Mouse (Mus musculus) liver, embryonic 13.5 days (tissue): ENCODE measurements around the gene Grik3. TPM values are rescaled to one million over a fixed set of nuclear protein-coding genes. Genes with fewer than 3 reads are reported as not detected.

Experiments
- ATAC-seq: fragments of 200-750 bp; cut with Nextera tagmentation; 2 replicates; pipeline ENCODE4 v1.8.0; 2017; ENCODE audit warnings: low read depth, mild to moderate bottlenecking, moderate number of reproducible peaks, moderate library complexity
- DNase-seq: peaks from one replicate; pipeline ENCODE4 v3.0.0; 2022
- H3K27ac ChIP-seq: fragments of 300-500 bp; sonication (generic); 2 replicates; pipeline ENCODE4 v1.5.1; 2015; ENCODE audit warnings: moderate library complexity, mild to moderate bottlenecking, inconsistent platforms
- H3K27me3 ChIP-seq: fragments of 300-500 bp; sonication (generic); 2 replicates; pipeline ENCODE4 v1.6.1; 2015; ENCODE audit warnings: mild to moderate bottlenecking, inconsistent platforms
- H3K36me3 ChIP-seq: fragments of 300-500 bp; sonication (generic); 2 replicates; pipeline ENCODE4 v1.6.1; 2015; ENCODE audit warnings: mild to moderate bottlenecking, inconsistent platforms
- H3K4me1 ChIP-seq: fragments of 300-500 bp; sonication (generic); replicated peaks from 2 replicates; pipeline ENCODE4 v1.6.1; 2015; ENCODE audit warnings: inconsistent platforms
- H3K4me2 ChIP-seq: fragments of 300-500 bp; sonication (generic); 2 replicates; pipeline ENCODE4 v1.6.1; 2015; ENCODE audit warnings: inconsistent platforms, mild to moderate bottlenecking, moderate library complexity
- H3K4me3 ChIP-seq: fragments of 300-500 bp; sonication (generic); replicated peaks from 2 replicates; pipeline ENCODE4 v1.5.1; 2015; ENCODE audit warnings: mild to moderate bottlenecking, inconsistent platforms
- H3K9ac ChIP-seq: fragments of 300-500 bp; sonication (generic); 2 replicates; pipeline ENCODE4 v1.6.1; 2015; ENCODE audit warnings: mild to moderate bottlenecking, inconsistent platforms
- H3K9me3 ChIP-seq: fragments of 300-500 bp; sonication (generic); replicated peaks from 2 replicates; pipeline ENCODE4 v1.6.1; 2016; ENCODE audit warnings: inconsistent platforms
- WGBS: fragments of 180-500 bp; shearing (Covaris S2); methylation state at CpG from one replicate; pipeline ENCODE4 v1.1.7; 2015; ENCODE audit not compliant: insufficient replicate concordance; 5-methylcytosine and 5-hydroxymethylcytosine counted together
- polyA plus RNA-seq: library from polyadenylated mRNA; unstranded; fragments of >200 nt; fragmentation: Nextera tagmentation; extraction: Ambion mirVana; gene quantifications from 2 replicates; pipeline ENCODE4 v1.2.1, GENCODE M21; 2015

Grik3 gene
- 0.01 TPM in 1 of 2 replicates, not detected in the other for polyA plus RNA-seq

DNA sequence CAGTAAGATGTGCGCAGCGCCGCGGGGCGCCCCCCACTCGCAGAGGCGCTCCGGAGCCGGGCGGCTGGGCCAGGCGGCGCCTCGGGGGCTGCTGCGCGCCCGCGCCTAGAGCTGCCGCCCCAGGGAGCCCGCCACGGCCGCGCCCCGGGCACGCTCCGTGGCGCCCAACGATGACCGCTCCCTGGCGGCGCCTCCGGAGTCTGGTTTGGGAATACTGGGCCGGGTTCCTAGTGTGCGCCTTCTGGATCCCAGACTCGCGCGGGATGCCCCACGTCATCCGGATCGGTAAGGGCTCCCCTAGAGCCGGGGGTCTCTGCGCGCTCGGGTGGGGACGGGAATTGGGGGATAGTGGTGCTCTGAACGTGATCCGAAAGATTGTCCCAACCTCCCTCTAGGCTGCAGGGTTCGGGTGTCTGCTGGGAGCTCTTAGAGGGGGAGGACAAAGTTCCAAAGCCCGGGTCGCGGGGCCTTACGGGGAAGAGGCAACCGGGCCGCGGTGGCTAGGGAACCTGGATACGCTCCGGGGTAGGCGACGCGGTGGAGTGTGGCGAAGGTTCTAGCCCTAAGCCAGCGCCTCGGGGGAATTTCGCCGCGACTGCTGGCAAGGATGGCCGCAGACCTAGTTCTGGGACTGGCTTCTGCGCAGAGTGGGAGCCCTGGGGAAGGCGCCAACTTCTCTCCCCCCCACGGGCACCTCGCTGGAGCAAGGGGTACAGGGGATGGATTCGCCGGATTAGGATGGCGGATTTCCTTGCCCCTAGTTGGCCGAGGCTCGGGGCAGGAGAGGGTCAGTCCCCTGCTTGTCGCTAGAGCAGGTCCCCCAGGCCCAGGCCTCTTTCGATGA, at the start of gene Grik3:
Grik3 (plus strand) TSS at position 40 of the 844 bp plus-strand sequence.
- H3K4me2 ChIP-seq, result 0 out of 2 replicates have a peak within 1 kb of the TSS, but pooled peaks have one; percentile 8
- no peak within 1 kb of the TSS for H3K27ac ChIP-seq
- H3K36me3 ChIP-seq, result no peaks in the 10 kb centered on the region
- DNase-seq (no peak), ATAC-seq (no peak)
- 3% methylated on average over 77 of the region's 77 CpGs for WGBS
- H3K4me1 ChIP-seq, result no peaks in the 10 kb centered on the region
- no peak within 1 kb of the TSS for H3K9ac ChIP-seq
- H3K4me3 ChIP-seq, result 0 out of 2 replicates have a peak within 1 kb of the TSS, but pooled peaks have one; percentile 6
- no peaks in the 10 kb centered on the region for H3K9me3 ChIP-seq
- H3K27me3 ChIP-seq, result peaks cover 99% of the 10 kb centered on the region

DNA sequence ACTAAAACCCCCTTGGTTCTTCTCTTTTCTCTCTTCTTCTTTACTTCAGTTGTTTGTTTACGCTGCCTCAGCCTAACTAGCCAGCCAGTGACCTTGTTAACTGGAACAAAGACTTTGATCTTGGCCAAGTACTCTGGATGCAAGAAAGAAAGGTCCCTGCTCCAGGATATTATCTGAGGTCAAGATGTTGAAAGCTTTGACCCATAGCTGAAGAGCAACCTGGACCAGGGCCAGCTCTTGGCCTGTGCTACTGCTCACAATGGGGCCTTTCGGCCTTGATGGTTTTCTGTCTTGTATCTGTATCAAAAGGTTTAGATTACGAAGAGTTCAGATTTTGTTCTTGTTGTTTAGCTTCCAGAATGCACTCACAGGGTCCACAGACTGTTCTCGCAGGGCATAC, 48.7 kb upstream of the Grik3 start:
- H3K36me3 ChIP-seq, result no peaks in the 10 kb centered on the region
- WGBS, result 67% methylated on average over 4 of the region's 4 CpGs

DNA sequence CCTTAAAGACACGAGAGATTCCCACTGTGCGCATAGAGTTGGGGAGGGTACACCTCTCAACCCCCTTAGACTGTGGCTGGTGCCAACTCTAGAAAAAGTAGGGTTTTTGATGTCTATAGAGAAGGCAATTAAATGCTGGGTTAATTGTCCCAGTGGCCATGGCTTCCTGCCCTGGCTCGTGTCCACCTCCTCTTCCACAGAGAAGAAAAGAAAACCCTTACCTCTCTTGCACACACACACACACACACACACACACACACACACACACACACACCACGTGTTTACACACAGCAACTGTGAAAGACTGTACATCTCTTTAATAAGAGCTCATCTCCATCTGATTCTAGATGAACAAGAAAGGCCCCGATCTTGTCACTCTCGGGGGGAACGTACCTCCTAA, 46.1 kb upstream of the Grik3 start:
- 66% methylated on average over 7 of the region's 7 CpGs for WGBS
- no peak overlapping the region for H3K9ac ChIP-seq
- H3K9me3 ChIP-seq, result no peaks in the 10 kb centered on the region
- DNase-seq, result no peak
- no peaks in the 10 kb centered on the region for H3K4me1 ChIP-seq
- no peak overlapping the region for H3K4me2 ChIP-seq
- no peak overlapping the region for H3K4me3 ChIP-seq
- no peak overlapping the region for H3K27ac ChIP-seq
- H3K36me3 ChIP-seq, result no peaks in the 10 kb centered on the region
- H3K27me3 ChIP-seq, result no peaks in the 10 kb centered on the region; the same call in 1 of the 2 replicates
- no peak for ATAC-seq

More for the DNA sequence above, 48.7 kb upstream of the Grik3 start:
- H3K27ac ChIP-seq, result no peak overlapping the region
- H3K9ac ChIP-seq, result no peak overlapping the region
- H3K27me3 ChIP-seq, result no peaks in the 10 kb centered on the region; the same call in 1 of the 2 replicates
- no peaks in the 10 kb centered on the region for H3K4me1 ChIP-seq
- H3K4me3 ChIP-seq, result no peak overlapping the region
- DNase-seq (no peak), ATAC-seq (no peak)
- H3K9me3 ChIP-seq, result no peaks in the 10 kb centered on the region
- no peak overlapping the region for H3K4me2 ChIP-seq

DNA sequence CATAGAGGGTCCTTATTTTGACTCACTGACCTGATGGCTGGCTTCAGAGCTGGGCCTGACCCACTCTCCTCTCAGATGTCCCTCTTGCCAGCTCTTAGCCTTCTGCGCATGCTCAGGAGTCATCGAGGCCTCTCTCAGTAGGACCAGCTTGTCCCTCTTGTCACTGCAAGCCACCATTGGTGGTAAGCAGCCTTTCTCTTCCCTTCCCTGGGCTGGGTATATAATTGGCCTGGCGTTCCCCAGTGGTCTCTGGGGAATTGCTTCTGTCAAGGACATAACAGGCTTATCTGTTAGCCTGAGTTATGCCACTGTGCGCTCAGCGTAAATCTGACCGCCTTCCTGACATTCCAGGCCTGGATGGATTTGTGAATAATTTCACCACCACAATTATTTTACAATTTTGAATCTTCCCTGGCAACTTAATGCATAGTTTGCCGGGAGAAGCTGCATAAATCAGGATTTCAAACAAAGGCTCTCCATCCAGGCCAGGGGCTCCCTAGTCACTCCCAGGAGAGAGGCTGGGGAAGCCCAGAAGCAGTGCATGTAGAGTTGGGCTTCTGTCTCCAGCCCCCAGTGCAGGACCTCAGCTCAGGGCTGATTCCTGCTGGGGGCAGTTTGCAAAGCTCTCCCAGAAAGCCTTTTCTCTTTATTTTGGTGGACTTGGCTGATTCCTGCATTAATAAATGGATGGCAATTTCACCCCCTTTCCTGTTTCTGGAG, 39.7 kb upstream of the Grik3 start:
- no peaks in the 10 kb centered on the region for H3K4me1 ChIP-seq
- H3K27me3 ChIP-seq, result no peaks in the 10 kb centered on the region; the same call in 1 of the 2 replicates
- no peaks in the 10 kb centered on the region for H3K36me3 ChIP-seq
- no peak overlapping the region for H3K27ac ChIP-seq
- WGBS, result 62% methylated on average over 7 of the region's 7 CpGs
- H3K9ac ChIP-seq, result no peak overlapping the region
- H3K9me3 ChIP-seq, result no peaks in the 10 kb centered on the region
- DNase-seq (no peak), ATAC-seq (no peak)
- H3K4me2 ChIP-seq, result no peak overlapping the region
- H3K4me3 ChIP-seq, result no peak overlapping the region

DNA sequence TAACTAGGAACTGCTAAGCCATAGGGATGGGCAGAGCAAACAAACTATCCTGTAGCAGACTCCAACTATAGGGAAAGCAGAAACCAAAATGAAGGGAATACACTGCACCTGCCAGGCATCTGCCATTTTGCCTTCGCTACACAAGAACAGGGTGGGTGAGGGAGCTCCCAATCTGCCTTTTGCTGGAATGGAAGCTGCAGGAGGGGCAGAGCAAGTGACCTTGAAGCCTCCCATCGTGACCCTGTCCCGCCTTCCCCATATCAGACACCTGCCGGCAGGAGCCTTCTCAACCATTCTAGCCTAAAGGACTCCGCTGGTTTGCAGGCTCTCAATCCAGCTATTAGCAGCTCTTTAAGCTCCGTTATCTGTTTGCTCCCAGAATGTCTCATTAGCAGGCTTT, 38.7 kb upstream of the Grik3 start:
- no peak for ATAC-seq
- H3K27ac ChIP-seq, result no peak overlapping the region

DNA sequence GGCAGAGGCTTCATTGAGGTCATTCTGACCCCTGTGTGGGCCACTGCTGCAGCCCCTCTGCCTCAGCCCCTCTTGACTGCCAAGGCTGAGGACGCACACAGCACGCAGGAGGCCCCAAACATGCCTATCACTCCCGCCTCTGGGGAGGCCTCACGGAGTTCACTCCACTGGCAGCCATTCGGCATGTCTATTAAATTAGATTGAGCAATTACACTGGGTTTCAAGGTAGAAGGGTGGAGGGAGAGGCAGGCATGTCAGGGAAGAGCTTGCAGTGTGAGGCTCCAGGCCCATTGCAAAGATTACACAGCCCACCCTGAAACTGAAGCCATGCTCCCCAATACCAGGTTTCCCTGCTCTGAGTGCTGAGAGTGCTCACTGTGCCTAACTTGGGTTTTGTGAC, 34.0 kb upstream of the Grik3 start:
- 49% methylated on average over 5 of the region's 5 CpGs for WGBS
- ATAC-seq, result no peak

More for the DNA sequence above, 38.7 kb upstream of the Grik3 start:
- Histone ChIP-seq H3K9me3 (no peaks in the 10 kb centered on the region), H3K4me2 (no peak overlapping the region), H3K36me3 (no peaks in the 10 kb centered on the region), H3K27me3 (no peaks in the 10 kb centered on the region; the same call in 1 of the 2 replicates), H3K9ac (no peak overlapping the region), H3K4me1 (no peaks in the 10 kb centered on the region), H3K4me3 (no peak overlapping the region)
- DNase-seq, result no peak
- 19% methylated on average over 6 of the region's 6 CpGs for WGBS

DNA sequence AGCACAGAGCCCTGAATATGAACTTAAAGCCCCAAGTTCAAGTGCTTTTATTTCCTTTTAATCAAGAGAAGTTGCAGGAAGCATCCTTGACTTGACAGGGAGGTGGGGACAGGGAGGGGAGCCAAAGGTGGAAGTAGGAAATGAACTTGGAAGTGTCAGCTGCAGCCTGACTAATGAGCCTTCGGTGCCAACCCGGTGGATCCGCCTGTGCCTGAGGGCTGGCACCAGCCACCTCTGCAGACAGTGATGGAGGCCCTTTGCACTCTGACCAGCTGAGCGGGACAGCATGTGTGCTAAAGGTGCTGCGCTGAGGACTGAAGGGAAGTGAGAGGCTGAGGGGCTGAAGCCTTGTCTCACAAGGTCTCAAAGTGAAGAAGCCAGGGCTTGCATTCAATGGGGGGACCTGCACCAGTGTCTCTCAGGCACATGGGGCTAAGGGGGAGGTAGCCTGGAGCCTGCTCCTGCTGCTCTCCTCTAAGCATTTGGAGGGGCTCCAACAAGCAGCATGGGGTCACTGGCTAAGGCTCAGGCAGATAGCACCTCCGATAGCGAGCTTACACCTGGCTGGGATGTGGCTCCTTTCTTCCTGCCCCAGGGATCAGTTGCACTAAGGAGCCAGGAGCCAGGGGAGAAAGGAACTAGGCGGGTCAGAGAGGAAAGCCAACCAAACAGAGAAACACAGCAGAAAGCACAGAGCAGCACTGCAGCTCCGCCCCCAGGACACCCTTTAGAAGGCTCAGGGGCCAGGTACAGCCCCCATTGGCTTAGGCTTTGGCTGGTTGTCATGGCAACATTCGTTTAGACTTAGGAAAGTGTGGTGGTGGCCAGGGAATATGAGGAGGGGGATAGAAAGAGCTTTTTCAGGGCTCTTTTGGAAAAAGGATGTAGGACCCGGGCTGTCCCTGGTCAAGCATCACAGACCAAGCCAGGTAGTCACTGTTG, 33.1 kb upstream of the Grik3 start:
- no peaks in the 10 kb centered on the region; the same call in 1 of the 2 replicates for H3K27me3 ChIP-seq

More for the DNA sequence above, 34.0 kb upstream of the Grik3 start:
- H3K27me3 ChIP-seq, result no peaks in the 10 kb centered on the region; the same call in 1 of the 2 replicates
- H3K27ac ChIP-seq, result no peak overlapping the region
- no peaks in the 10 kb centered on the region for H3K9me3 ChIP-seq
- no peak overlapping the region for H3K4me2 ChIP-seq
- H3K9ac ChIP-seq, result no peak overlapping the region
- no peak overlapping the region for H3K4me3 ChIP-seq
- H3K36me3 ChIP-seq, result no peaks in the 10 kb centered on the region
- H3K4me1 ChIP-seq, result no peaks in the 10 kb centered on the region
- DNase-seq, result no peak

DNA sequence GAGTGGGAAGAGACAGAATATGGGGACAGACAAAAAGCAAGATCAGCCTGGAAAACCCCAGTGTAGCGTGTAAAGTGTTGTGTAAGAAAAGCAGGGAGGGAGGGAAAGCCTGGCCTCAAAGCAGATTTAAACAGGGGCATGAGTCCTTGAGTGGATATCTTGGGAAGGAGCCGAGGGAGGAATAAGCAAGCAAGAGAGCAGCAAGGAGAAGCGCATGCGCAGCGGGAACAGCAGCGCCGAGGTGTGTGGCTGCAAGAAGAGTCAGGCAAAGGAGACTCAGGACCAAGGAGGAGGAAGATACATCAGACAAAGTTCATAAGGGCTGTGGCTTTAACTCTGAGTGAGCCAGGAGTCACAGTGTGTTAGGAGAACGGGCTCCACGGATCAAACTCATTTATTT, 30.7 kb upstream of the Grik3 start:
- H3K4me2 ChIP-seq, result no peak overlapping the region
- ATAC-seq (no peak), DNase-seq (no peak)
- H3K27ac ChIP-seq, result no peak overlapping the region
- H3K9me3 ChIP-seq, result no peaks in the 10 kb centered on the region
- WGBS, result 59% methylated on average over 9 of the region's 9 CpGs
- no peaks in the 10 kb centered on the region; the same call in 1 of the 2 replicates for H3K27me3 ChIP-seq
- no peak overlapping the region for H3K9ac ChIP-seq
- H3K36me3 ChIP-seq, result no peaks in the 10 kb centered on the region
- no peaks in the 10 kb centered on the region for H3K4me1 ChIP-seq
- H3K4me3 ChIP-seq, result no peak overlapping the region

More for the DNA sequence above, 33.1 kb upstream of the Grik3 start:
- no peak overlapping the region for H3K27ac ChIP-seq
- no peak overlapping the region for H3K4me2 ChIP-seq
- 13% methylated on average over 11 of the region's 11 CpGs for WGBS
- DNase-seq (no peak), ATAC-seq (no peak)
- no peaks in the 10 kb centered on the region for H3K9me3 ChIP-seq
- H3K36me3 ChIP-seq, result no peaks in the 10 kb centered on the region
- H3K9ac ChIP-seq, result no peak overlapping the region
- no peak overlapping the region for H3K4me3 ChIP-seq
- H3K4me1 ChIP-seq, result no peaks in the 10 kb centered on the region

DNA sequence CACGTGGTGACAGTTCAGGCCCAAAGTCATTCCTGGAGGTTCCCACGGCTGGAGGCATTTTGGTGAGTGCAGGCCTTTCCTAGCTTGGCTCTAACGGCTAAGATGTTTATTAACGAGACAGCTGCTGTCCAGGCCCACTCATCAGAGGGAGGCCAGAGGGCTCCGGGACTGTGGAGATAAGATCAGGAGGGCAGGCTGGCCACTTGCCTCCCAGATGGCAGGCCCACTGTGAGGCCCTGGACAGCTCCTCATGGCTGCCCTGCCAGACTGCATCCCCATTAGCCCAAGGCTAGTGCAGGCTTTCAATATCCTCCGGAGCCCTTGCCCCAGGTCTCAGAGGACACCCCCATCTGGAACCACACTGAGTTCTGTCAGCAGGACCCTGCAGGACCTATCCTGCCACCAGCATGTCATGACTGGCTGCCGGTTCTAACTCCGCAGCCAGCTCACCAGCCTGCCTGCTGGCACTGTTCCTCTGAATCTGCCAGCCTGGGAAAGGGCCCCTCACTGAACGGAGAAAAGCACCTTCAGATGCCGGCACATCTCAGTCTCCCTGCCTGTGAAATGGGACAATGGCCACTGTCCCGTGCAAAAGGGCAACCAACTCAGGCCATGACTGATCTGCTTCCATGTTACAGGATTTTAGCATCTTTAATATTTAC, 20.7 kb upstream of the Grik3 start:
- no peak overlapping the region for H3K4me2 ChIP-seq
- ATAC-seq (no peak), DNase-seq (no peak)
- H3K9me3 ChIP-seq, result no peaks in the 10 kb centered on the region
- H3K27me3 ChIP-seq, result no peaks in the 10 kb centered on the region
- H3K9ac ChIP-seq, result no peak overlapping the region
- WGBS, result 43% methylated on average over 11 of the region's 11 CpGs
- H3K27ac ChIP-seq, result no peak overlapping the region
- H3K36me3 ChIP-seq, result no peaks in the 10 kb centered on the region
- H3K4me3 ChIP-seq, result no peak overlapping the region
- H3K4me1 ChIP-seq, result no peaks in the 10 kb centered on the region

DNA sequence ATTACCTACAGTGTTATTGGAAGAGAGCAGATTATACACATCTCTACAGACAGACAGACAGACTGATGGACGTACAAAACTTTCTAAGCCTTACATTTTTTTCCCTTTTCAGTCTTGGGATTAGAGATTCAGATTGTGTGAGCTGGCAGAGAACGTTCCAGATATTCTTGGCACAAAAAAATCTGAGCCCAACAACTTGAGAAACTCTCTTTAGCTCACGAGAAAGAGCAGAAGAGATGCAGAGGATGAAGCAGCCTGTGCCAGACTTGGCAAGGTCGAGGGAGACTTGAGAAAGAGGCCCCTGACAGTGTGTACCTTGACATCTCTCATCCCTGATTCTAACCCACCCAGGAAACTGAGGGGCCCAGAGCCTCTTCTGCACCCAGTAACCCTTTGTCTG, 15.6 kb upstream of the Grik3 start:
- H3K9ac ChIP-seq, result no peak overlapping the region
- H3K4me3 ChIP-seq, result no peak overlapping the region
- no peak overlapping the region for H3K27ac ChIP-seq
- H3K4me2 ChIP-seq, result no peak overlapping the region
- ATAC-seq, result no peak
- WGBS, result 41% methylated on average over 4 of the region's 4 CpGs
- H3K36me3 ChIP-seq, result no peaks in the 10 kb centered on the region
- DNase-seq, result no peak
- H3K4me1 ChIP-seq, result no peaks in the 10 kb centered on the region
- H3K9me3 ChIP-seq, result no peaks in the 10 kb centered on the region
- peaks cover 6% of the 10 kb centered on the region for H3K27me3 ChIP-seq
